Mouse (Mus musculus): ENCODE data around the gene Vmn1r19. TPM values are rescaled to one million over a fixed set of nuclear protein-coding genes. Genes with fewer than 3 reads are reported as not detected.
"Not testable (repeated sequence)": the region's sequence is repeated elsewhere in the genome, so short reads cannot be mapped to it uniquely, and the experiment has no call there.

Vmn1r19 gene
- not detected in 2 replicates for polyA plus RNA-seq (2012; rRNA removed)

DNA sequence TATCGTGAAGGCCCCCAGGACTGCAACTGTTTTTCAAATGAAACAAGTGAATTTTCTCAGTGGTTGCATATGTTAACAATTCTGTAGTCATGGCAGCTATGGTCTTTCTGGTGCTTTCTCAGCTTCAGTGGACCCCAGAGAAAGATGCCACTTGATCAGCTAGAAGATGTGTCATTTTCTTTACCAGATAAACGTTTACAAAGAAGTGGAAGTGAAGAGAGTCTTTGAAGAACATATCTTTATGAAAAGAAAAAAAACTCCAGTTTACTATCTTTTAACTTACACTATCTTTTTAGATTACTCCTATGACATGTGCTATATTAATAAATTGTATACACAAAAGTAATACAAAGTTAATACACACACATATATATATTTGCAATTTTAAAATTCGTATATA, at the start of gene Vmn1r19:
TSS of gene Vmn1r19 (plus strand) at position 301 of the 400 bp plus-strand sequence.
- 53% methylated on average over 3 of the region's 3 CpGs for WGBS
- not testable (repeated sequence) for DNase-seq (ENCODE audit: low read depth, low spot score)

GRCm38 (mm10) chr6:57356864-57357263, 46.7 kb upstream of the Vmn1r19 start:
- WGBS = 67% methylated on average over 2 of the region's 2 CpGs
- no peak for DNase-seq (ENCODE audit: low read depth, low spot score)

DNA sequence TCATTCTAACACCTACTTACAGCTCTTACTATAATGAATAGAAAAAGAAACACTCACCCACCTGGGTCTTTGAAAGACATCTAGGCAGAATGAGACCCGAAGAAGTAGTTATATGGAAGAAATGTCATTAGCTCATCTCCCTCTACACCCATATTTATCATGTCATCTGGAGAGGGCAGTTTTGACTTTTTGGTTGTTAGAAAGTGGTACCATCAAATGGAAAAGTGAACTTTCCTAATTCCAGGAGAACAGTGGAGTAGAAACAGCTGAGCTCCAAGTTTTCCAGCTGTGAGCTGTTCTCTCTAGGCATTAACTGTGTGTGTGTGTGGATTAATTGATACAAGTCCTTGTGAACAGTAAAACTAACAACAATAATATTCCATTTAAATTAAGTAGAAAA, 40.0 kb upstream of the Vmn1r19 start, which contains the start of gene Vmn1r17:
TSS of gene Vmn1r17 (minus strand) at position 101 of the 400 bp plus-strand sequence.
- 89% methylated on average over 1 of the region's 1 CpGs for WGBS
- DNase-seq (ENCODE audit: low read depth, low spot score) = no peak

GRCm38 (mm10) chr6:57365866-57366265, 37.7 kb upstream of the Vmn1r19 start:
- WGBS = 93% methylated on average over 1 of the region's 1 CpGs
- DNase-seq (ENCODE audit: low read depth, low spot score) = not testable (repeated sequence)

- 96% methylated on average over 1 of the region's 1 CpGs for WGBS
- DNase-seq (ENCODE audit: low read depth, low spot score) = no peak
These were observed 36.1 kb upstream of the Vmn1r19 start for GRCm38 (mm10) chr6:57367496-57367895.

- no peak for DNase-seq (ENCODE audit: low read depth, low spot score)
These were observed 7.9 kb upstream of the Vmn1r19 start, which contains the start of gene Vmn1r18 for GRCm38 (mm10) chr6:57395683-57396082. Gene Vmn1r18 (minus strand): TSS chr6:57395783.

DNA sequence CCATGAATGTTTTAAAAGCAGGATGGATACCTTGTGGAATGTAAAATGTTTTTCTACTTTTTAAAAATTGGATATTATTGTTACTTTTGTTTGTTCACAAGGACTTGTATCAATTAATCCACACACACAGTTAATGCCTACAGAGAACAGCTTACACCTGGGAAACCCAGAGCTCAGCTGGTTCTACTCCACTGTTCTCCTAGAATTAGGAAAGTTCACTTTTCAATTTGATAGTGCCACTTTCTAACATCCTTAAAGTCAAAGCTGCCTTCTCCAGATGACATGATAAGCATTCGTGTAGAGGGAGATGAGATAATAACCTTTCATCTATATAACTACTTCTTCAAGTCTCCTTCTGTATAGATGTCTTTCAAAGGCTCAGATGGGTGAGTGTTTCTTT, 25.1 kb downstream of the Vmn1r19 start, which contains the start of gene Vmn1r20:
TSS of gene Vmn1r20 (plus strand) at position 301 of the 400 bp plus-strand sequence.
- 63% methylated on average over 1 of the region's 1 CpGs for WGBS
- DNase-seq (ENCODE audit: low read depth, low spot score) = no peak

GRCm38 (mm10) chr6:57431196-57431595, 27.6 kb downstream of the Vmn1r19 start:
- DNase-seq (ENCODE audit: low read depth, low spot score) = no peak
- 64% methylated on average over 1 of the region's 1 CpGs for WGBS

Other genes starting within 250 kb of the Vmn1r19 start
- not detected in 2 replicates for gene Vmn1r12, start 246.9 kb upstream of the Vmn1r19 start, polyA plus RNA-seq (2012; rRNA removed)
- gene Vmn1r13, start 200.5 kb upstream of the Vmn1r19 start, polyA plus RNA-seq (2012; rRNA removed) = not detected in 2 replicates
- not detected in 2 replicates for gene Vmn1r14, start 172.1 kb upstream of the Vmn1r19 start, polyA plus RNA-seq (2012; rRNA removed)
- gene Vmn1r15, start 145.8 kb upstream of the Vmn1r19 start, polyA plus RNA-seq (2012; rRNA removed) = not detected in 2 replicates
- not detected in 2 replicates for gene Vmn1r16, start 74.3 kb upstream of the Vmn1r19 start, polyA plus RNA-seq (2012; rRNA removed)
- not detected in 2 replicates for gene Vmn1r17, start 40.1 kb upstream of the Vmn1r19 start, polyA plus RNA-seq (2012; rRNA removed)
- gene Vmn1r18, start 8.0 kb upstream of the Vmn1r19 start, polyA plus RNA-seq (2012; rRNA removed) = not detected in 2 replicates
- gene Vmn1r20, start 25.1 kb downstream of the Vmn1r19 start, polyA plus RNA-seq (2012; rRNA removed) = not detected in 2 replicates
- 1.1 and 1.5 TPM in 2 replicates for gene Ppm1k, start 131.7 kb downstream of the Vmn1r19 start, polyA plus RNA-seq (2012; rRNA removed)
- gene Herc6, start 177.2 kb downstream of the Vmn1r19 start, polyA plus RNA-seq (2012; rRNA removed) = 5.6 and 17.1 TPM in 2 replicates